Mouse (Mus musculus): ENCODE data around the gene Tmem123. TPM values are rescaled to one million over a fixed set of nuclear protein-coding genes. Genes with fewer than 3 reads are reported as not detected.

The Tmem123 gene
- polyA plus RNA-seq, 1 experiment from 2014 or later = 90.5 TPM

DNA sequence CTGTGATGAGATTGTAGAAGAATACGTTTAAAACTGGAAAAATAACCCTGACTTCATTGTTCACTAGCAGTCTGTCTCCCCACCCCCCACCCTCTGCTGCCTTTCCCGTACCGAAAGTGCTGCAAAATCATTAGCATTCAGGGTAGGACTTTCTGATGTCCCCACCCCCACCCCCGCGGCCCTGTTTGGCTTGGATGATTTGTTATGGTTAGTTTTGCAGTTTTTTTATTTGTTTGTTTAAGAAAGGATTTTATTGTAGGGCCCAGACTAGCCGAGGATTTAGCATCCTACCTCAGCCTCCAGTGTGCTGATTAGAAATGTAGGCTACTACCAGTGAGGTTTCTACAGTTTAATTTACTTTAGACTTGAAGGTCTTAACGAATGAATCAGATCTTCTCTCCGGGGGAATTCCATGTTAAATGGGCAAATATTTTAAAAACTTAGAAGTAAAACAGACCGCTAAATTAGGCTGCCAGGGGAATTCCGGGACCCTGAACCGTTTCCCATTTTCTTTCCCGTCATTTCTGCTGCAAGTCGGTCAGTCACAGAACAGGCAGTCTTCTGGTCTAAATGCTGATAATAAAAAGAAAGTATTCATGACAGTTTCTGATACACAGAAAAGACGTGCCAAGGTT lies 74.1 kb downstream of the Tmem123 start:
- Histone ChIP-seq H3K4me3 (peak overlapping the region; percentile 66), H3K9me3 (replicated peaks) (no peaks in the 10 kb centered on the region), H3K27ac (peak overlapping the region; percentile 96), H3K36me3 (peaks cover 19% of the 10 kb centered on the region), H3K27me3 (ENCODE audit: low read depth, poor library complexity, severe bottlenecking) (no peaks in the 10 kb centered on the region), H3K4me1 (peaks cover 12% of the 10 kb centered on the region; the same call in 1 of the 2 replicates)
- peak; percentile 60 for DNase-seq (ENCODE audit: low spot score)
- WGBS = 22% methylated on average over 14 of the region's 14 CpGs

DNA sequence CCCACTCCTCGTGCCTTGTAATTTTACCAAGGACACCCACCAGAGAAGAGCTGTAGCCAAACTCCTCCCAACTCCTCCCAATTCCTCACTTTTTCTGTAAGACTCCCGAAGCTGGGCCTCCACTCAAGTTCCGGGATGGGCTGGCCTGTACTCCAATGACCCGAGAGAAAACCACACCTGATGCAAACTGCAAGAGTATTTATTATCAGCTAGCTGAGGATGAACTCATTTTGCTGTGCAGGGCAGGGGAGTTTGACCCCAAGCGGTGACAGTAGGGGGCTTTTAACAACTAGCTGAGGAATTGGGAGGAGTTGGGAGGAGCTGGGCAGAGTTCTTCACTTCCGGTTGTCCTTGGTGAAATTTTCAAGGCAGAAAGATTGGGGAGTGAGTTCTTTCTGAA lies 77.4 kb downstream of the Tmem123 start:
- H3K36me3 ChIP-seq = no peaks in the 10 kb centered on the region
- no peak for DNase-seq (ENCODE audit: low spot score)
- WGBS = 68% methylated on average over 6 of the region's 6 CpGs

More for the DNA sequence above, 77.4 kb downstream of the Tmem123 start:
- H3K4me3 ChIP-seq = no peak overlapping the region
- H3K27ac ChIP-seq = no peak overlapping the region
- no peaks in the 10 kb centered on the region for H3K27me3 ChIP-seq (ENCODE audit: low read depth, poor library complexity, severe bottlenecking)
- H3K4me1 ChIP-seq = 0 out of 2 replicates have a peak, but pooled peaks cover 3% of the 10 kb centered on the region
- no peaks in the 10 kb centered on the region for H3K9me3 ChIP-seq (replicated peaks)

Small RNAs within 50 kb of the gene (microRNA-seq; reads per million reads assigned to microRNA genes)
- 11.7 reads per million, percentile 20 among the genes with 10 or more reads in this experiment for gene Mir5618

Other genes starting within 250 kb of the Tmem123 start
- gene Mmp8, start 205.6 kb upstream of the Tmem123 start, polyA plus RNA-seq (2016; fragmentation: Nextera tagmentation; extraction: Ambion mirVana) = not detected in 2 replicates
- not detected in 2 replicates for gene Mmp27, start 192.6 kb upstream of the Tmem123 start, polyA plus RNA-seq (2016; fragmentation: Nextera tagmentation; extraction: Ambion mirVana)
- not detected in 2 replicates for gene Mmp20, start 135.8 kb upstream of the Tmem123 start, polyA plus RNA-seq (2016; fragmentation: Nextera tagmentation; extraction: Ambion mirVana)
- not detected in 2 replicates for gene Mmp7, start 72.0 kb upstream of the Tmem123 start, polyA plus RNA-seq (2016; fragmentation: Nextera tagmentation; extraction: Ambion mirVana)
- gene Birc2, start 73.0 kb downstream of the Tmem123 start, polyA plus RNA-seq (2016; fragmentation: Nextera tagmentation; extraction: Ambion mirVana) = 26.8 and 37.6 TPM in 2 replicates
- gene Birc3, start 109.1 kb downstream of the Tmem123 start, polyA plus RNA-seq (2016; fragmentation: Nextera tagmentation; extraction: Ambion mirVana) = 7.4 and 8.2 TPM in 2 replicates
- gene Yap1, start 240.6 kb downstream of the Tmem123 start, polyA plus RNA-seq (2016; fragmentation: Nextera tagmentation; extraction: Ambion mirVana) = 49.6 and 55.6 TPM in 2 replicates